Mouse (Mus musculus): ENCODE results near the gene Syn3. TPM values are rescaled to one million over a fixed set of nuclear protein-coding genes. Genes with fewer than 3 reads are reported as not detected.

The Syn3 gene
- total RNA-seq, 1 experiment = 1.5 TPM

- in situ Hi-C loops (cut with MboI; ENCODE audit: low sequenced_read_pairs in 2 of 2, unreplicated experiment in 2 of 2) = no loop called here
- Histone ChIP-seq H3K9ac (ENCODE audit: insufficient read depth, low read depth, low read length, poor library complexity, severe bottlenecking) (no peak overlapping the region), H3K4me3 (ENCODE audit: insufficient read depth in 1 of 2, low read depth in 1 of 2, low read length in 2 of 2, poor library complexity in 1 of 2, severe bottlenecking in 1 of 2) (no peak overlapping the region), H3K4me1 (ENCODE audit: control insufficient read depth in 2 of 2, insufficient read depth in 2 of 2, low read length in 2 of 2, poor library complexity in 1 of 2) (no peaks in the 10 kb centered on the region), H3K9me3 (ENCODE audit: control insufficient read depth, insufficient read depth, low read depth, low read length) (no peaks in the 10 kb centered on the region), H3K36me3 (ENCODE audit: control insufficient read depth, insufficient read depth, low read length, poor library complexity, severe bottlenecking) (no peaks in the 10 kb centered on the region), H3K27ac (ENCODE audit: insufficient read depth, low read depth, low read length, poor library complexity, severe bottlenecking) (no peak overlapping the region)
- no peak for DNase-seq (ENCODE audit: low read depth, low spot score)
- TF ChIP-seq HCFC1 (IDR thresholded peaks at IDR 0.05; ENCODE audit: borderline replicate concordance, insufficient read depth, low read length) (no peak), ZNF384 (IDR thresholded peaks at IDR 0.05; ENCODE audit: low read depth, low read length) (no peak), ZC3H11A (IDR thresholded peaks at IDR 0.05; ENCODE audit: borderline replicate concordance, low read depth, low read length) (no peak), CHD2 (IDR thresholded peaks at IDR 0.05; ENCODE audit: low read depth, low read length) (no peak), MAFK (IDR thresholded peaks at IDR 0.05; ENCODE audit: insufficient read depth, low read depth, low read length) (no peak)
Measured at GRCm38 (mm10) chr10:86491316-86492088, 7.2 kb downstream of the Syn3 start.

GRCm38 (mm10) chr10:86488544-86488943 is 10.2 kb downstream of the Syn3 start:
- in situ Hi-C loops (cut with MboI; ENCODE audit: low sequenced_read_pairs in 2 of 2, unreplicated experiment in 2 of 2) = no loop called here
- H3K36me3 ChIP-seq (ENCODE audit: control insufficient read depth, insufficient read depth, low read length, poor library complexity, severe bottlenecking) = no peaks in the 10 kb centered on the region
- TF ChIP-seq ZC3H11A (IDR thresholded peaks at IDR 0.05; ENCODE audit: borderline replicate concordance, low read depth, low read length) (no peak), ZNF384 (IDR thresholded peaks at IDR 0.05; ENCODE audit: low read depth, low read length) (no peak), CHD2 (IDR thresholded peaks at IDR 0.05; ENCODE audit: low read depth, low read length) (no peak), HCFC1 (IDR thresholded peaks at IDR 0.05; ENCODE audit: borderline replicate concordance, insufficient read depth, low read length) (no peak), MAFK (IDR thresholded peaks at IDR 0.05; ENCODE audit: insufficient read depth, low read depth, low read length) (no peak)
- no peak overlapping the region for H3K4me3 ChIP-seq (ENCODE audit: insufficient read depth in 1 of 2, low read depth in 1 of 2, low read length in 2 of 2, poor library complexity in 1 of 2, severe bottlenecking in 1 of 2)
- no peaks in the 10 kb centered on the region for H3K9me3 ChIP-seq (ENCODE audit: control insufficient read depth, insufficient read depth, low read depth, low read length)
- H3K9ac ChIP-seq (ENCODE audit: insufficient read depth, low read depth, low read length, poor library complexity, severe bottlenecking) = no peak overlapping the region
- H3K4me1 ChIP-seq (ENCODE audit: control insufficient read depth in 2 of 2, insufficient read depth in 2 of 2, low read length in 2 of 2, poor library complexity in 1 of 2) = no peaks in the 10 kb centered on the region
- H3K27ac ChIP-seq (ENCODE audit: insufficient read depth, low read depth, low read length, poor library complexity, severe bottlenecking) = no peak overlapping the region
- DNase-seq (ENCODE audit: low read depth, low spot score) = no peak

GRCm38 (mm10) chr10:86485971-86486370 is 12.7 kb downstream of the Syn3 start:
- in situ Hi-C loops (cut with MboI; ENCODE audit: low sequenced_read_pairs in 2 of 2, unreplicated experiment in 2 of 2) = no loop called here
- no peak overlapping the region for H3K27ac ChIP-seq (ENCODE audit: insufficient read depth, low read depth, low read length, poor library complexity, severe bottlenecking)
- DNase-seq (ENCODE audit: low read depth, low spot score) = no peak
- H3K4me3 ChIP-seq (ENCODE audit: insufficient read depth in 1 of 2, low read depth in 1 of 2, low read length in 2 of 2, poor library complexity in 1 of 2, severe bottlenecking in 1 of 2) = no peak overlapping the region
- no peaks in the 10 kb centered on the region for H3K9me3 ChIP-seq (ENCODE audit: control insufficient read depth, insufficient read depth, low read depth, low read length)
- no peaks in the 10 kb centered on the region for H3K36me3 ChIP-seq (ENCODE audit: control insufficient read depth, insufficient read depth, low read length, poor library complexity, severe bottlenecking)
- TF ChIP-seq ZC3H11A (IDR thresholded peaks at IDR 0.05; ENCODE audit: borderline replicate concordance, low read depth, low read length) (no peak), HCFC1 (IDR thresholded peaks at IDR 0.05; ENCODE audit: borderline replicate concordance, insufficient read depth, low read length) (no peak), MAFK (IDR thresholded peaks at IDR 0.05; ENCODE audit: insufficient read depth, low read depth, low read length) (no peak), ZNF384 (IDR thresholded peaks at IDR 0.05; ENCODE audit: low read depth, low read length) (no peak)
- H3K9ac ChIP-seq (ENCODE audit: insufficient read depth, low read depth, low read length, poor library complexity, severe bottlenecking) = no peak overlapping the region
- no peaks in the 10 kb centered on the region for H3K4me1 ChIP-seq (ENCODE audit: control insufficient read depth in 2 of 2, insufficient read depth in 2 of 2, low read length in 2 of 2, poor library complexity in 1 of 2)

GRCm38 (mm10) chr10:86483968-86484367 is 14.7 kb downstream of the Syn3 start:
- Histone ChIP-seq H3K9ac (ENCODE audit: insufficient read depth, low read depth, low read length, poor library complexity, severe bottlenecking) (no peak overlapping the region), H3K4me3 (ENCODE audit: insufficient read depth in 1 of 2, low read depth in 1 of 2, low read length in 2 of 2, poor library complexity in 1 of 2, severe bottlenecking in 1 of 2) (no peak overlapping the region), H3K36me3 (ENCODE audit: control insufficient read depth, insufficient read depth, low read length, poor library complexity, severe bottlenecking) (no peaks in the 10 kb centered on the region), H3K9me3 (ENCODE audit: control insufficient read depth, insufficient read depth, low read depth, low read length) (no peaks in the 10 kb centered on the region), H3K27ac (ENCODE audit: insufficient read depth, low read depth, low read length, poor library complexity, severe bottlenecking) (no peak overlapping the region), H3K4me1 (ENCODE audit: control insufficient read depth in 2 of 2, insufficient read depth in 2 of 2, low read length in 2 of 2, poor library complexity in 1 of 2) (no peaks in the 10 kb centered on the region)
- in situ Hi-C loops (cut with MboI; ENCODE audit: low sequenced_read_pairs in 2 of 2, unreplicated experiment in 2 of 2) = no loop called here
- DNase-seq (ENCODE audit: low read depth, low spot score) = peak; percentile 42
- TF ChIP-seq MAFK (IDR thresholded peaks at IDR 0.05; ENCODE audit: insufficient read depth, low read depth, low read length) (no peak), ZC3H11A (IDR thresholded peaks at IDR 0.05; ENCODE audit: borderline replicate concordance, low read depth, low read length) (no peak), CHD2 (IDR thresholded peaks at IDR 0.05; ENCODE audit: low read depth, low read length) (no peak), ZNF384 (IDR thresholded peaks at IDR 0.05; ENCODE audit: low read depth, low read length) (no peak), HCFC1 (IDR thresholded peaks at IDR 0.05; ENCODE audit: borderline replicate concordance, insufficient read depth, low read length) (no peak)
